Comparison of ENCODE assay signal across 8 mouse cellular contexts in the genomic region with DNA sequence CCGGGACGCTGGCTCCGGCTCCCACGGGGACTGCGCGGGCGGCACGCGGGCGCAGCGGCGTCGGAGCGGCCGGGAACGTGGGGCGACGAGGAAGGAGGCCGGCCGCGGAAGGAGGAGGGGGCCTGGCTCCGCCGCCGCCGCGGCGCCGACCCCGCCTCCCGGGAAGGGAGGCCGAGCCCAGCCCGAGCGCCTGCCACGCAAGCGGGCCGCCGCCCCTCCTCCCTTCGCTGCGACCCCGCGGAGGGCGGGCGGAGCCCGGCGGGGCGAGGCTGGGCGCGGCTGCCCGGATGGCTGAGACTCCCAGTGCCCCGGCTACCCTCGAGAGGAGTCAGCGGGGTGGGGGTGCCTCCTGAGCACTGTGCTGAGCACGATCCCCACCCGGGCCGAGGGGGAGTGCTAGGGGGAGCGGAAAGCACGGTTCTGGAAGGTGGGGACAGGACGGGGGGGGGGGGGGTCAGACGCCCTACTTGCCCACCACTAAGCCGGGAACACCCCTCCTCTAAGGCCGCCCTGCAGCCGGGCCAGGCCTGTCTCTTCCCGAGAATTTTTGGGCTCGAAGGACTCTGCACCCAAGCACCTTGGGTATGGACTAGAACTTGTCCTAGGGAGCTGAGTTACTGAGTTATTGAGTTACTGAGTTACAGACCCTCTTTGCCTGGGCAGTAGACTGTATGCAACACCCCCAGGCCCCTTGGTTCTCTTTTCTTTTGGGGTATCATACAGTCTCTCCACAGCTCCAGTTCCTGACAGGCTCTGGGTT. TPM values are rescaled to one million over a fixed set of nuclear protein-coding genes. Genes with fewer than 3 reads are reported as not detected.
DNase-seq lines count a peak whose midpoint lies in the region; ATAC-seq and TF ChIP-seq lines count a peak whose summit lies in the region.

A gene (minus strand): TSS at position 151 of the 760 bp plus-strand sequence.

- no peaks in the 10 kb centered on the region for H3K27me3 ChIP-seq in embryonic facial prominence, embryonic 14.5 days (replicated peaks; ENCODE audit: control insufficient read depth, insufficient read depth, low read length)
- no peaks in the 10 kb centered on the region for H3K27me3 ChIP-seq in heart, embryonic 10.5 days (ENCODE audit: insufficient read depth, poor library complexity, severe bottlenecking)
- peaks cover 77% of the 10 kb centered on the region for H3K27me3 ChIP-seq in liver, embryonic 13.5 days
- peaks cover 8% of the 10 kb centered on the region; the same call in 1 of the 2 replicates for H3K27me3 ChIP-seq in thymus, adult 2 months (ENCODE audit: control insufficient read depth, insufficient read depth, low read length)

- peak within 1 kb of the TSS; percentile 90 for H3K27ac ChIP-seq in embryonic facial prominence, embryonic 14.5 days (replicated peaks; ENCODE audit: low read depth, low read length)
- H3K27ac ChIP-seq in heart, embryonic 10.5 days: peak within 1 kb of the TSS; percentile 99
- H3K27ac ChIP-seq in liver, embryonic 13.5 days: peak within 1 kb of the TSS; percentile 34; the same call in 1 of the 2 replicates
- H3K27ac ChIP-seq in thymus, adult 2 months (ENCODE audit: control insufficient read depth, insufficient read depth, low read length): no peak within 1 kb of the TSS

- H3K4me1 ChIP-seq in embryonic facial prominence, embryonic 14.5 days (ENCODE audit: control insufficient read depth, insufficient read depth, low read length): peaks cover 29% of the 10 kb centered on the region
- H3K4me1 ChIP-seq in heart, embryonic 10.5 days: peaks cover 48% of the 10 kb centered on the region
- H3K4me1 ChIP-seq in liver, embryonic 13.5 days (replicated peaks): peaks cover 16% of the 10 kb centered on the region
- peaks cover 9% of the 10 kb centered on the region for H3K4me1 ChIP-seq in thymus, adult 2 months (replicated peaks; ENCODE audit: control insufficient read depth, insufficient read depth, low read length)

- H3K4me2 ChIP-seq in embryonic facial prominence, embryonic 14.5 days (ENCODE audit: low read depth, low read length): peak within 1 kb of the TSS; percentile 85
- H3K4me2 ChIP-seq in liver, embryonic 13.5 days: peak within 1 kb of the TSS; percentile 69

- peak; percentile 93 for ATAC-seq in embryonic facial prominence, embryonic 14.5 days (ENCODE audit: low read depth)
- ATAC-seq in liver, embryonic 13.5 days (ENCODE audit: low read depth): peak; percentile 60

- H3K9me3 ChIP-seq in embryonic facial prominence, embryonic 14.5 days (ENCODE audit: control insufficient read depth, low read length): no peaks in the 10 kb centered on the region
- no peaks in the 10 kb centered on the region for H3K9me3 ChIP-seq in heart, embryonic 10.5 days
- no peaks in the 10 kb centered on the region for H3K9me3 ChIP-seq in liver, embryonic 13.5 days (replicated peaks)

- H3K4me3 ChIP-seq in embryonic facial prominence, embryonic 14.5 days (ENCODE audit: low read depth, low read length): peak within 1 kb of the TSS; percentile 97
- H3K4me3 ChIP-seq in heart, embryonic 10.5 days: peak within 1 kb of the TSS; percentile 81
- H3K4me3 ChIP-seq in liver, embryonic 13.5 days (replicated peaks): peak within 1 kb of the TSS; percentile 66
- peak within 1 kb of the TSS; percentile 46 for H3K4me3 ChIP-seq in thymus, adult 2 months (ENCODE audit: control insufficient read depth, insufficient read depth, low read length)

- 0% methylated on average over 2 of the region's 64 CpGs for WGBS in embryonic facial prominence, embryonic 14.5 days
- 2% methylated on average over 59 of the region's 64 CpGs for WGBS in heart, embryonic 10.5 days
- 1% methylated on average over 36 of the region's 64 CpGs for WGBS in liver, embryonic 13.5 days (ENCODE audit: insufficient replicate concordance)
- WGBS in thymus, adult 2 months: 3% methylated on average over 59 of the region's 64 CpGs

- peak within 1 kb of the TSS; percentile 97 for H3K9ac ChIP-seq in embryonic facial prominence, embryonic 14.5 days (ENCODE audit: low read depth, low read length)
- H3K9ac ChIP-seq in liver, embryonic 13.5 days: peak within 1 kb of the TSS; percentile 64

- peaks cover 21% of the 10 kb centered on the region for H3K36me3 ChIP-seq in embryonic facial prominence, embryonic 14.5 days (ENCODE audit: control insufficient read depth, insufficient read depth, low read length)
- H3K36me3 ChIP-seq in heart, embryonic 10.5 days: peaks cover 22% of the 10 kb centered on the region
- no peaks in the 10 kb centered on the region for H3K36me3 ChIP-seq in liver, embryonic 13.5 days
- no peaks in the 10 kb centered on the region for H3K36me3 ChIP-seq in thymus, adult 2 months (ENCODE audit: control insufficient read depth, insufficient read depth, low read length)

- TF ChIP-seq POLR2A in thymus, adult 2 months (IDR thresholded peaks at IDR 0.05; ENCODE audit: control insufficient read depth, extremely low read depth, insufficient read depth, low read length, poor library complexity): no peak

- TF ChIP-seq CTCF in thymus, adult 2 months (IDR thresholded peaks at IDR 0.05; ENCODE audit: borderline replicate concordance, control insufficient read depth, extremely low read depth, insufficient read depth, low read length, poor library complexity): no peak

- DNase-seq in CD4-positive, CD25-positive, alpha-beta regulatory T cell, adult 2 months (ENCODE audit: low read depth, low spot score): peak; percentile 65
- peak; percentile 81 for DNase-seq in adrenal gland, postnatal 25 days
- DNase-seq in embryonic facial prominence, embryonic 14.5 days (ENCODE audit: low spot score): peak; percentile 92
- peak; percentile 87 for DNase-seq in heart, embryonic 10.5 days (ENCODE audit: low spot score)
- peak; percentile 45 for DNase-seq in kidney, adult 9 months
- no peak for DNase-seq in liver, embryonic 13.5 days
- DNase-seq in neural tube, embryonic 10.5 days (ENCODE audit: extremely low spot score, low spot score): peak; percentile 76
- peak; percentile 70 for DNase-seq in thymus, adult 2 months

RNA-seq across cellular contexts. Expression of the gene that starts here (rescaled TPM):
- 47.2 and 49.3 TPM in 2 replicates for total RNA-seq in adrenal gland, postnatal 25 days (2021)
- polyA plus RNA-seq in embryonic facial prominence, embryonic 14.5 days (2014; fragmentation: Nextera tagmentation; extraction: Ambion mirVana): 193 and 203 TPM in 2 replicates
- 83.9 and 87.7 TPM in 2 replicates for polyA plus RNA-seq in heart, embryonic 10.5 days (2016; fragmentation: Nextera tagmentation; extraction: Ambion mirVana)
- polyA plus RNA-seq in liver, embryonic 13.5 days (2015; fragmentation: Nextera tagmentation; extraction: Ambion mirVana): 9.8 and 11.3 TPM in 2 replicates
- 8.0 and 8.2 TPM in 2 replicates for polyA plus RNA-seq in thymus, adult 2 months (2012; rRNA removed)

Comparison
In these comparisons a context has a peak if more than half of its experiments do, and no peak if none do; other contexts are left out.
1. H3K4me3 ChIP-seq: peak in every context shown above with its lines; median percentile 97 in embryonic facial prominence, embryonic 14.5 days; 81 in heart, embryonic 10.5 days; 66 in liver, embryonic 13.5 days; 46 in thymus, adult 2 months.